Mouse (Mus musculus): Measurements from ENCODE around the gene Kntc1.

- no peak for TF ChIP-seq CTCF (IDR thresholded peaks at IDR 0.05)
- no peak for TF ChIP-seq EP300 (IDR thresholded peaks at IDR 0.05)
Observed at GRCm38 (mm10) chr5:123854511-123854910, 105.0 kb downstream of the Kntc1 start.

Measured in lung, postnatal 0 days (tissue).